Mouse (Mus musculus) urinary bladder, postnatal 14 days (tissue): ENCODE results near the gene Gm28557.
A peak's percentile ranks its signal among the peaks of the same experiment; 100 is the strongest.
"Not testable (repeated sequence)": the region's sequence is repeated elsewhere in the genome, so short reads cannot be mapped to it uniquely, and the experiment has no call there.

Experiments
- DNase-seq: peaks from one replicate; pipeline ENCODE4 v3.0.0; 2021; ENCODE audit warnings: low spot score

Gm28557 gene

DNA sequence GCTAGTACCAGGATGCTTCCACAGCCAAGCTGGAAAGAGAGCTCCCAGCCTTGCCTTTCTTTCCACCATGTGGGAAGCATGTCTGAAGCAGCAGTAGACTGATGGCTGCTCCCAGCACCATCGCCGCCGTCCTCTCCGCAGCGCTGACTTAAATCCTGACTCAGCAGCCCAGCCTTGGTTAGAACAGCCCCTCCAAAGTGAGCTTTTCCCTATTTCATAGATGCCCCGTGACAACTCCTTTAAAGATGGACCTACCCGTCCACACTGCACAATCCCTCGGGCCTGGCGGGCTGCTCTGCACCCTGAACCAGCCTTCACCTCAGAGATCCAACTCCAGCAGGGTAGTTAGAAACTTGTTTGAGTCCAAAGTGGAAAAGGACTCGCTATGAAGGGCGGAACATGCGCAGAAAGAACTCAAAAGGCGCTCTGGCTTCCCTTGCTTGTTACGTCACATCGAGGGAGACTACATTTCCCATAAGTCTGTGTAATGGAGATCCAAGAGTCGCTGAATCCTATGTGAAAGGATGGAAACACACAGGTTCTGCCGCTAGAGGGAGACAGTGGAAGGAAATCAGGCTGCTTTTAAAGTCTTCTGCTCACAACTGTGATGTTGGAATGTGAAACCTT lies at the start of gene Gm28557:
Gene Gm28557 (minus strand): TSS at position 411 of the 627 bp plus-strand sequence.
- DNase-seq, result peak; percentile 91

DNA sequence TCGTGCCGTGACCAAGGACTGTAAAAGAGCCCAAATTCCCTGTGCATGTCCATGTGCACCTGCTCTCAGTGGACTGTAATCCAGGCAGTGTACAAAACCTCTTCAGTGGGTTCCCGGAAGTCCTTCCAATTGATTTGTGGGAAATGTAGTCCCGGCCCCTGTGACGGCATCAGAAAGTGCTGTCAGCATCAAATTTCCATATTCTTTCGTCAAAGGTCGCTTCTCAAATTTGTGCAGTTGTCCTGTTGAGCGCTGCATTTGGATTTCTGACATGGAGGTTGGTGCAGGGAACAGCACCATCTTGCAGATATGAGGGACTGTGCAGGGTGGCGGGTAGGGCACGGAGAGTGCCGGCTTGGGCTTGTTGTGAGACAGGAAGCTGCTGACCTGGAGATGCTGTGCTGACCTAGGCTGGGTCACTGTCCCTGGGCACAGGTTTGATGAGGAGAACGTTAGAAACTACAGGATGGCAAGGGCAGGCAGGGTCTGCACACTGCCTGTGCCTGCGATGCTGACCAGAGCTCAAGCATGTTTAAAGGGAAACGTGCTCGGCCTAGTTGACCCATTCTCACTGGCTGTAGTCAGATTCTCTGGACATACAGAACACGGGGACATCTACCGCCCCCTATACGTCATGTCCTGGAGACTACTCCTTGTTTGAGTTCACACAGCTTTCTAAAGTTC lies 19.8 kb upstream of the Gm28557 start:
- peak; percentile 79 for DNase-seq

- DNase-seq, result not testable (repeated sequence)
Observed at GRCm38 (mm10) chr13:67127507-67127906, 19.1 kb upstream of the Gm28557 start.

DNA sequence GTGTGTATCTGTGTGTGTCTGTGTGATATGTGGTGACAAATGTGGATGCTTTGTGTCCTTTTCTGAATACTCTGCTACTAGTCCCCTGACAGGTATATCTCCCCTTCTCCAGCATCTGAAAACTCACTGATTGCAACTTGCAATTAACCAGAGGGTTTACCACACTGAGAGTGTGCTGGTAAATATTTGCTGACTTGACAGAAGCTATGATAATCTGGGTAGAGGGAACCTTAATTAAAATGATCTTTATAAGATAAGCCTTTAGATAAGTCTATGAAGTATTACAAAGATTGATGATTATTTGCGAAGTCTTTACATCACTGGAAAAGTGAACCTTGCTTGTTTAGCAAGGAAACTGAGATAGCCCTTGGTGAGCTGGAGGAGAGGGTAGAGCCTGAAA lies 16.1 kb upstream of the Gm28557 start:
- DNase-seq, result no peak

GRCm38 (mm10) chr13:67121360-67121759 lies 13.0 kb upstream of the Gm28557 start, which contains the start of gene Zfp759:
Gene Zfp759 (plus strand): TSS chr13:67121660.
- not testable (repeated sequence) for DNase-seq

GRCm38 (mm10) chr13:67116163-67116562 lies 7.8 kb upstream of the Gm28557 start, which contains the start of gene Rslcan18:
Gene Rslcan18 (minus strand): TSS chr13:67116263.
- DNase-seq, result not testable (repeated sequence)

DNA sequence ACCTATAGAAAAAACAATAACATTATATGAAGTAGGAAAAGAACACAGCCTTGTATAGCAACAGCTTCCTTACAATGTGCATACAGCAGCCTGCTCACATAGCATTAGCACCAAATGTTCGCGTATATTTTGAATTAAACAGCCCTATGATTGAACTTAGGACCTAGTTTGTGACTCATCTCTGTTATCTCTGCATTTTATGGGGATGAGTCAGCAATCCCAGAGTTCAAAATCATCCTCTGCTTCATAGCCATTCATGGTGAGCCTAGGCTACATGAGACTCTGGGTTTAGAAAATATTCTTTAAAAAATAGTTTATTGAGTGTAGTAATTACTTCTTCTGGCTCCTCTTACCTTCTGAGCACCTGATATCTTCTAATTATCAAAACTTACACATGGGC lies 4.9 kb upstream of the Gm28557 start:
- no peak for DNase-seq

DNA sequence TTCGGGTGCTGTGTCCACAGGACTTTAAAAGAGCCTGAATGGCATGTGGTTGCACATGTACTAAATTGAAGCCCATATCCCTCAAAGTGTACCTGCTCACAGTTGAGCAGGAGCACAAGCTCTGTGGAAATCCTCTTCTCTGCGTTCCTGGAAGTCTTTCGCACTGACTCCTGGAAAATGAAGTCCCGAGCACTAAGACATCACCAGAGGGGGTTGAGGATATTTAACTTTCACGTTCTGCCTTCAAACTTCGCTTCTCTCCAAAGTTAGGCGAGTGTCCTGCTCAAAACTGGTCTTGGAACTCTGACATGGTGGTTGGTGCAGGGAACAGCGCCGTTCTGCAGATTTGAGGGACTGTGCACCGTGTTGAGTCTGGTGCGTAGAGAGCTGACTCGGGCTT lies 3.7 kb upstream of the Gm28557 start:
- no peak for DNase-seq

- DNase-seq, result no peak
Observed at GRCm38 (mm10) chr13:67108821-67109206, 410 bp upstream of the Gm28557 start.

DNA sequence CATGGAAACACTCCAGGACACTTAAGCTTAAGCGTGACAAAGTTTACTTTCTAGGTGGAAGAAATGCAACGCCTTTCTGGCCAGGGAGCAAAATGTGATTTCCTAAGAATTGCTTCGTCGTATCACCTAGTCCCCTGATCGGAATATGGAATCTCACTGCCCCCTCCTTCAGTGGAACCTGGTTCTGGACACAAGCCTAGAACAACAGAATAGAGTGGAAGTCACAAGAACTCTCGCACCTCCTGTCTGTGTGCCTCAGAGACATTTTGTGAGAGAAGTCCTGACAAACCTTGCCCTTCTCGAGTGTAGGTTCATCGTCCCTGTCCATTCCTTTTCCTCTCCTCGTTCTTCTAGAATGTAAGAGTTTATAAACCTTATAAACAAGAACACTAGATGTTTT lies 723 bp downstream of the Gm28557 start:
- DNase-seq, result no peak

- DNase-seq, result no peak
Observed at GRCm38 (mm10) chr13:67097876-67098275, 10.5 kb downstream of the Gm28557 start, which contains the start of gene Zfp708. Gene Zfp708 (minus strand): TSS chr13:67097976.

DNA sequence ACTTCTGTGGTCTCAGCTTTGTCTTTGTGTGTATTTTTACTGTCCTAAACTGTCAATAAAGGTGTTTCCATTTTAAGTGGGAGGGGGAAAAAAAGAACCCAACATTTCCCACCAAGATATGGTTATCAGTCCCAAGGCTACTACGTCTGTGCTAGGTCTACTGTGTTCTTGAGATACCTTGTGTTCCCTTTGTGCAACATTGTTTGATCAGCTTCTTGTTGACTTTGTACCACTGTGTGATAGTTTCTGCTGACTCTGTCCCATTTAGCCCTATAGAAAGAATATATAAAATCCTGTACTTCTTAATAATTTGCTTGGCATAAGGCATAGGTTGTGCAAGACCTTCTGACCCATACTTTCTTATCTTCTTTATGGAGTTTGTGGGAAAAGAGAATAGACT lies 18.2 kb downstream of the Gm28557 start:
- DNase-seq, result no peak

- DNase-seq, result no peak
Observed at GRCm38 (mm10) chr13:67081946-67082345, 26.5 kb downstream of the Gm28557 start.

GRCm38 (mm10) chr13:67081142-67081713 lies 27.2 kb downstream of the Gm28557 start:
- DNase-seq, result peak; percentile 73

DNA sequence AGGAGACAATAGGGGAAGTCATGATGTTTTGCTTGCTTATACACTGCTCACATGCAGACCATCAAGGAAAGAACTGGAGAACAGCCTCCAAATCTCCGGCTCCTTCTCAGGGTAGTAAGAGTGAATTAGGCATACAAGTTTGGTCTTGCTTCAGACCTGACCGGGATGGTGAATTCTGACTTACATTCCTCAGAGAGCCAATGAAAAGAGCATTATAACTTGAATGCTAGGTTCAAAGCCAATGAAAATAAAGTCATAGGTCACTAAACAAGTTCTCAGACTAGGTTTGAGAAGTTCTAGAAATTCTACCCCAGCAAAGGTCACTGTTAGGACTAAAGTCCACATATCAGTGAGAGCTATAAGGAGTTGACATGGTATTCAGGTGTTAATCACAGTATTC lies 31.2 kb downstream of the Gm28557 start:
- no peak for DNase-seq

DNA sequence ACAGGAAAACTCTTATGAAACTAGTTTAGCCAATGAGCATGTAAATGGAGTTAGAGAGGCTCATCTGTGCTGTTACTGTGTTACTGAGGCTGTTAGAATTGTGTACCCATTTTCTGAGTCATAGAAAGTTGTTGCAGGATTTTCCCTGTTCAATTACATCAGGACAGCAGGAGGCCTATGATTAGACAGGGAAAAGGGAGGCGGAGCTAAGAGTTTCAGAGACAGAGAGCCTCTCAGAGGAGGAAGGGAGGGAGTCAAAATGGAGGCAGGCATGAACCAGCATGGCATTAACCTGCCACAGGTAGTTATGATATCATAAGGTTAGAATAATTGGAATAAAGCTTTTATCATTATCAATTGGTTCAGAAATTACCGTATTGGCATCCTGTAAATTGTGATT lies 35.6 kb downstream of the Gm28557 start:
- DNase-seq, result no peak

DNA sequence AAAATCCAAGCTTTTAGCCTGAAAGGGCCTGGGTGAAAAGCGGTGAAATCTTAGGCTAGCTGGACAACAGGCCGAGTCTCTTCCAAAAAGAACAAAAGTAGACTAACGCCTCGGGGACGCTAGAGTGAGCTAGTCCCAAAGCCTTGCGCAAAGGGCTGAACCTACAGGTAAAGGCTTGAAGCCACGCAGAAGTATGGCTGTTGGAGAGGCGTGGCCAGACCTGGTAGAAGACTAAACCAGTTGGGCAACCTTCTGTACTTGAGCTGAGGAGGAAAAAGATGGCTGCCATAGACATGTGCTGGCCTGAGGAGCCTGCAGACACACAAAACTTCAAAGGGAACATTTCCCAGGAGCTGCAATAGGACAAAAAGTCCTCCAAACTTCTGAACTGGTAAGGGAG lies 43.0 kb downstream of the Gm28557 start:
- DNase-seq, result no peak

- no peak for DNase-seq
Observed at GRCm38 (mm10) chr13:67062427-67062826, 46.0 kb downstream of the Gm28557 start.

- peak; percentile 93 for DNase-seq
Observed at GRCm38 (mm10) chr13:67060786-67061358, 47.5 kb downstream of the Gm28557 start, which contains the start of gene Zfp712. Gene Zfp712 (minus strand): TSS chr13:67061170.

DNA sequence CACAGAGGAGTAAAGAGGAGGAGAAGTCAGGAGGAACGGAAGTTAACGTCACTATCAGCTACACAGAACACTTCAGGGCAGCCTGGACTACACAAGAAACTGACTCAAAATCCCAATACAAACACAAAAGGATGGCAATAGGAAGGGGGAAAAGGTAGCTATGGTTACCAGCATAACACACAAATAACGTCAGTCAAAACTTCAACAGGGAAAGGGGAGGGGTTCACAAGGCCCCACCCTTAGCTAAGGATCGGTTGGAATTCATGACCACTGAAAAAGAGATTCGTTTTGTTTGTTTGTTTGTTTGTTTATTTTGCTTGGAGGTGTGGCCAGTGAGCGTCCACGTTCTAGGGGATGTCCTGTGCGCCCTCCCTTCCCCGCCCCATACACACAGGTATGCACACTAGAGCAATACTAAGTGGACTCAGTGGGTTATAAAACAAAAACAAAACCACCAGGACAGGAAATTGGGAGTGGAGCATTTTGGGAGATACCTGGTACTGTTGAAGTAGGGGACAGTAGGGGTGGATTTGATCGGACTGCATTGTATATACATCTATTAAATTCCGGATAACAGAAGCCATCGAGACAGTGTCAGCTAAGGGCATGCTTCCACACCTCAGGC lies 48.1 kb downstream of the Gm28557 start:
- DNase-seq, result no peak
